Mouse (Mus musculus): ENCODE data around the gene Sptb. TPM values are rescaled to one million over a fixed set of nuclear protein-coding genes. Genes with fewer than 3 reads are reported as not detected.

The Sptb gene
- polyA plus RNA-seq, 1 experiment, result 3.3 TPM

DNA sequence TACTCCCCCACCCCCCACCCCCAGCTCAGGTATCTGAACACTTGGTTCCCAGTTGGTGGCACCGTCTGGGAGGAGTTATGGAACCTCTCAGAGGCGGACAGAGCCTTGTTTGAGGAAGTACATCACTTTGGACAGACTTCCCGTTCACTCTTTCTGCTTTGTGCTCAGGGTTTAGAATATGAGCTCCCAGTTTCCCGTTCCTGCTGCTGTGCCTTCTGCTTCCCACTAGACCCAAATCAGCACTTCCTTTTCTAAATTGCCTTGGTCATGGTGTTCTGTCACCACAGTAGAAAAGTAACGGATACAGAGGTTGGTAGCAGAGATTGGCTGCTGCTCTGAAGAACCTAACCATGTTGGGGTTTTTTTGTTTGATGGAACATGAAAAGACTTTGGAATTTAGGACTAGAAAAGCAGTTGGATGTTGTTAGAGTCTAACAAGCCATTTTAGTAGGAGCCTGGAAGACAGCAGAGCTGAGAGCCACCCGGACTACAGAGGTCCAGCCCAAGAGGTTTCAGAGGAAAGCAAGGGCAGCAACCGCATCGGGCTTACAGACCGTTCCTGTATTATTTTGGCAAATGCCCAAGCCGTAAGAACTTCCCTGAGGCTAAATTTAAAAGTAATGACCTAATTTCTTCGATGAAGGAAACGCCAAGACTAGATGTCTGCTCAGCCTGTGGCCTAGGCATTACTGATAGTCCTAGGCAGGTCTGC is 95.3 kb downstream of the Sptb start:
- TF ChIP-seq POLR2A (IDR thresholded peaks at IDR 0.05; ENCODE audit: borderline replicate concordance, extremely low read depth, low read depth, low read length) (no peak), CTCF (IDR thresholded peaks at IDR 0.05; ENCODE audit: insufficient read depth, low read length) (no peak)
- DNase-seq, result no peak
- WGBS, result 33% methylated on average over 12 of the region's 12 CpGs
- H3K4me3 ChIP-seq (replicated peaks; ENCODE audit: extremely low read depth, low read depth, low read length), result no peak overlapping the region
- H3K4me1 ChIP-seq (ENCODE audit: control insufficient read depth, insufficient read depth, low read length), result no peaks in the 10 kb centered on the region

DNA sequence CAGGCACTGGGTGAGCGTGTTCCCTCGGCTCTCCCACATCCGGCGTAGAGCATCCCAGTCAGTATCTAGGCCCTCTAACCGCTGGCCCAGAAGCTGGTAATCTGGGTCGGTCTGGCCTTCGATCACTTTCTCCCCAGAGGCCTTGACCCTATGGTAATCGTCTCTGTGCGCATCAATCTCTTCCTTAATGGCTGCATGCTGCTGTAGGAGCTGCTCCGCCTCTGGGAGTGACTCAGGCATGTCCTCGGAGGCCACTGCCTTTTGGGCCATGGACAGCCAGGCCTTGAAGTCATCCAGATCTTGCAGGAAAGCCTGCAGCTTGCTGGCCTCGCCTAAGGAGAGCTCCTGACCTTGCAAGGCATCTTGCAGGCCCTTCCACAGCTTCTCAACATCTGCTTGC is 97.7 kb downstream of the Sptb start:
- TF ChIP-seq POLR2A (IDR thresholded peaks at IDR 0.05; ENCODE audit: borderline replicate concordance, extremely low read depth, low read depth, low read length) (no peak), CTCF (IDR thresholded peaks at IDR 0.05; ENCODE audit: insufficient read depth, low read length) (no peak)
- Histone ChIP-seq H3K4me3 (replicated peaks; ENCODE audit: extremely low read depth, low read depth, low read length) (no peak overlapping the region), H3K4me1 (ENCODE audit: control insufficient read depth, insufficient read depth, low read length) (no peaks in the 10 kb centered on the region)
- no peak for DNase-seq
- 85% methylated on average over 12 of the region's 12 CpGs for WGBS

DNA sequence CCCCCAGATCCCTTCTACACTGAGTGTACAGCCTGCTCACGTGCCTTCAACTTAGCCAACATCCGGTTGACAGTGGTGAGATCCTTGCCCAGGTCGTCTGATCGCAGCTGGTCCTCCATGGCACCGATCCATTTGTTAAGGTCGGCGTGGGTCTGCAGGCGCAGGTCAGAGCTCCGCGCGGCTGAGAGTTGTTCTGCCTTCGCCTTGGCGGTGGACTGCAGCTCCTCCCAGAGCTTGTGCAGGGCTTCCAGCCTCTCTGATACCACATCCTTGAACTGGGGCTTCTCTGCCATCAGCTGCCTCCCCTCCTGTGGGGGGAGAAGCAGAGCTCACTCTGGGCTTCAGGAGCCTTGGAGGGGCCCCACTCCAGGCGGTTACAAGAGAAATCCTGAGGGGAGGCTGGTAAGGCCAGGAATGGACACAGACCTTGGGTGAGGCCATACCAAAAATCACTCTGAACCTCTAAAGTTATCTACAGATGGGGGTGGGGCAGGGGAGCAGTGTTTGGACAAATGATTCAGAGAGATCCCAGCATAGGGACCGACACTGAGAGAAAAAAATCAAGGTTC is 101.3 kb downstream of the Sptb start:
- no peaks in the 10 kb centered on the region for H3K4me1 ChIP-seq (ENCODE audit: control insufficient read depth, insufficient read depth, low read length)
- DNase-seq, result no peak
- 70% methylated on average over 15 of the region's 15 CpGs for WGBS
- no peak overlapping the region for H3K4me3 ChIP-seq (replicated peaks; ENCODE audit: extremely low read depth, low read depth, low read length)
- TF ChIP-seq POLR2A (IDR thresholded peaks at IDR 0.05; ENCODE audit: borderline replicate concordance, extremely low read depth, low read depth, low read length), result no peak
- no peak for TF ChIP-seq CTCF (IDR thresholded peaks at IDR 0.05; ENCODE audit: insufficient read depth, low read length)

DNA sequence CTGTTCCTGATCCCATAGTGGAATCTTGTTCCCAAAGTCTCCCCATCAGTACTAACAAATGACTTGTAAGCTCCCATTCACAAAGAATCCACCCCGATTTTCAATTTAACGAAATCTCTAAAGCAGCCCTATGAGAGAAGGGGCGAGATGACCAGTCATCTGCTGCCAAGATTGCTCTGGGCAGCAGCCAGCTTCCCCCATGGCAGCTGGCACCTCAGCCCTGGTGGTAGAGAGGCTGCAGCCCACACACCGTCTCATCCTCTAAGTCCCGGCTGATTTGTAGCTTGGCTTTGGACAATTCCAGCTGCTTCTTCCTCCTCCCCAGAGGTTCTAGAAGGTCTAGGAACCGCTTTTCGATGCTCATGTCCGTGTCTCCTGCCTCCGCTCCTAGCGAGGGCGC is 102.1 kb downstream of the Sptb start:
- no peak for TF ChIP-seq CTCF (IDR thresholded peaks at IDR 0.05; ENCODE audit: insufficient read depth, low read length)
- TF ChIP-seq POLR2A (IDR thresholded peaks at IDR 0.05; ENCODE audit: borderline replicate concordance, extremely low read depth, low read depth, low read length), result no peak
- WGBS, result 80% methylated on average over 11 of the region's 11 CpGs
- no peak for DNase-seq
- Histone ChIP-seq H3K4me1 (ENCODE audit: control insufficient read depth, insufficient read depth, low read length) (no peaks in the 10 kb centered on the region), H3K4me3 (replicated peaks; ENCODE audit: extremely low read depth, low read depth, low read length) (no peak overlapping the region)

DNA sequence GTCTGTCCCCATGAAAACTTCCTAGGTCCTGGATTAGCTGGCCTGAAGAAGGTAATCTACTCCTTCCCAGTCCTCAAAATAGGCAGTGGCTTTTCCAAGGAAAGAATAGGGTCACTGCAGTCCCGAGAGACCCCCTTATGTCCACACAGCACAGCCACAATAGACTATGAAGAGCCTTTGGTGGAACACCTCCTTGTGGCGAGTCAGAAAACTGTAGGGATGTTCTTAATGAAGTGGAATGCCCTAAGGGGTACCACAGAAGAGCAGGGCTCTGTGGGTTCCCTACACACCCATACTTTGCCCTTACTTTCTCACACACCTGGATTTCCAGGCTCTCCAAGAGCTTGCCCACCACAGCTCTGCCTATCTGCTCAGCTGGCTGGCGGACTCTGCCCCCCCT is 104.5 kb downstream of the Sptb start:
- 71% methylated on average over 3 of the region's 3 CpGs for WGBS

DNA sequence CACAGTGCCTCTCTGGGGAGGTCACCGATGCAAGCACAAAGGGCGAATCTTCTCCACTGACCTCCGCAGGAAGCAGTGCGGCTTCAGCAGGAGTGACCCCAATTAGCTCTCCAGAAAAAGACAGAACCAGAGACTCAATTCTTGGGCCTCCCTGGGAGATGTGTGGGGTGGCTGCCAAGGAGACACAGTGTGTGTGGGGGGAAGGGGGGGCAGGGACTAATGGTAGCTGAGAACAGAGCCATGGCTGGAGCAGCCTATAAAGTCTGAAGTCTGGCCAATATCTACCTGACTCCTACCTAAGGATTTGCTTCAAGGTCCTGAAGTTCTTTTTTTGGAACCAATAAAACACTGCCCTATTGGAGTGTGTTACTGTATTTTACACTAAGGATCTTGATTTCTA is 105.8 kb downstream of the Sptb start:
- H3K4me1 ChIP-seq (ENCODE audit: control insufficient read depth, insufficient read depth, low read length), result no peaks in the 10 kb centered on the region
- TF ChIP-seq CTCF (IDR thresholded peaks at IDR 0.05; ENCODE audit: insufficient read depth, low read length), result no peak
- no peak for TF ChIP-seq POLR2A (IDR thresholded peaks at IDR 0.05; ENCODE audit: borderline replicate concordance, extremely low read depth, low read depth, low read length)
- no peak for DNase-seq
- H3K4me3 ChIP-seq (replicated peaks; ENCODE audit: extremely low read depth, low read depth, low read length), result no peak overlapping the region
- WGBS, result 85% methylated on average over 4 of the region's 4 CpGs

More for the DNA sequence above, 104.5 kb downstream of the Sptb start:
- no peak for TF ChIP-seq CTCF (IDR thresholded peaks at IDR 0.05; ENCODE audit: insufficient read depth, low read length)
- DNase-seq, result no peak
- H3K4me1 ChIP-seq (ENCODE audit: control insufficient read depth, insufficient read depth, low read length), result no peaks in the 10 kb centered on the region
- no peak overlapping the region for H3K4me3 ChIP-seq (replicated peaks; ENCODE audit: extremely low read depth, low read depth, low read length)

DNA sequence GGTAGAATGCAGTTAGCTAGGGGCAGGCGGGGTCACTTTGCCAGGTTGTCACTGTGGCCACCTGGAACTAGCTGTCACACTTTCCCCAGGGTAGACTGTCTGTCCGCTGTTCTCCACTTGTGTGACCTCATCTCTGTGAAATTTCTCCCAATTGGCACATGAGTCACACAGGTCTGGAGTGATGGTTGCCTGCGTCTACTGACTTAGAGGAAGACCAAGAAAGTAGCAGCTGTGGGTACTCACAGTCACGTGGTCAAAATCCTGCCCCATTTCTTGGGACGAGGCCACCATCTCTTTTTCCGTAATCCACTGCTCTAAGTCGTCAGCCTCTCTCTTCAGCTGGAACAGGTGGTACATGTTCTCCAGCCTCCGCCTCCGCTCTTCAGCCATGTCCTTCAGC is 106.6 kb downstream of the Sptb start:
- 67% methylated on average over 9 of the region's 9 CpGs for WGBS

DNA sequence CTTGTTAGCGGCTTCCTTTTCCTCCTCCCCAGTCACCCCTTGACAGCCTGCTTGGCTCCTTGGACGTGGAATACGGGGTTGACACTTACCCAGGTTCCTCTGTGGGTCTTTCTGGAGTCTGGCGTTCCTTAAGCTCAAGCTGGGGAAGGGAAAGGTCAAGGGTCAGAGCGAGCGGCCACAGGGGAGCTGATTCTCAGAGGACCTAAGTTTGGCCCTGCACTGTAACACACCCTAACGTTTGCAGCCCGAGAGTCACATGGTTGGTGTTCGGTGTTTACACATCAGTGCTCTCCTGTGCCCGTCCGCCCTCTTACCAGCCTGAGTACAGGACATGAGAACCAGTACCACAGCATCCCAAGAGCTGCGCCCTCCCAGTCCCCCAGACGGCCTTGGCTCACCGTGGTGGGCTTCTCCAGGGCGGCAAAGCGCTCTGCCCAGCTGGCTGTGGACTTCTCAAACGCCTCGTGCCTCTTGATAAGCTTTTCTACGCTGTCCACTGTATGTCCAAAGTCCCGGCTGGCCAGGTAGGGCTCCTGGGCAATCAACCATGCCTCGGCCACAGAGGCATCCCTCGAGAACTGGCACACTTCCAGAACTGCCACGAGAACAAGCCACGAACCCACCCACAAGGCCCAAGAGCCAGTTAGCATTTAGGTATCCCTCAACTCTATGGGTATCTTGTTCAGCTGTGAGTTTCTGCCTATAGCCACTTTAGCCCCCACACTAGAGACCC is 112.0 kb downstream of the Sptb start:
- 74% methylated on average over 24 of the region's 24 CpGs for WGBS
- Histone ChIP-seq H3K4me1 (ENCODE audit: control insufficient read depth, insufficient read depth, low read length) (peaks cover 7% of the 10 kb centered on the region), H3K4me3 (replicated peaks; ENCODE audit: extremely low read depth, low read depth, low read length) (no peak overlapping the region)
- TF ChIP-seq POLR2A (IDR thresholded peaks at IDR 0.05; ENCODE audit: borderline replicate concordance, extremely low read depth, low read depth, low read length), result no peak
- no peak for TF ChIP-seq CTCF (IDR thresholded peaks at IDR 0.05; ENCODE audit: insufficient read depth, low read length)
- no peak for DNase-seq

More for the DNA sequence above, 106.6 kb downstream of the Sptb start:
- no peaks in the 10 kb centered on the region for H3K4me1 ChIP-seq (ENCODE audit: control insufficient read depth, insufficient read depth, low read length)
- no peak overlapping the region for H3K4me3 ChIP-seq (replicated peaks; ENCODE audit: extremely low read depth, low read depth, low read length)
- no peak for TF ChIP-seq CTCF (IDR thresholded peaks at IDR 0.05; ENCODE audit: insufficient read depth, low read length)
- no peak for TF ChIP-seq POLR2A (IDR thresholded peaks at IDR 0.05; ENCODE audit: borderline replicate concordance, extremely low read depth, low read depth, low read length)
- DNase-seq, result no peak

DNA sequence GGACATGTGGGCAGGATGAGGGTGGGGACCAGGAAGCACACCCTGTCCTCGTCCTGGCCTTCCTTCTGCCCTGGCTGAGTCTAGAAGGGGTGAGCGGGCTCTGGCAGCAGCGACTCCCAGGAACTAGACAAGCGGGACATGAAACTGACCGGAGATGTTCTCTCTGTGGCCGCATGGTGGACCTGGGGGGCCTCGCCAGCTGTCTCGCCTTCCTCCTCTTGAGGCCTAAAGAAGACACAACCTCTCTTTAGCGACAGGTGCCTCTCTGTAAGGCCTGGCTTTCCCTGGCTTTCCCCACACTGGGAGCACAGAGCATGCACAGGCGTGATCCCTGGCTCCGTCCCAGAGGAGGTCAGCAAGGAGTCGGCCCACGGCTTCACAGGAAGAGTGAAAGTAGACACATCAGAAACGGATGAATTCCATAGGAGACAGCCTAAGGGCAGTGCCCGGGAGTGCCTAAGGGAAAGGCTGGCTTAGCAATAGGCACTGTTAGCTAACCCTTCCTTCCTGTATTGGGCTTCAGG is 112.7 kb downstream of the Sptb start:
- DNase-seq, result no peak
- no peak for TF ChIP-seq POLR2A (IDR thresholded peaks at IDR 0.05; ENCODE audit: borderline replicate concordance, extremely low read depth, low read depth, low read length)
- WGBS, result 62% methylated on average over 15 of the region's 15 CpGs

More for the DNA sequence above, 112.7 kb downstream of the Sptb start:
- H3K4me1 ChIP-seq (ENCODE audit: control insufficient read depth, insufficient read depth, low read length), result peaks cover 7% of the 10 kb centered on the region
- no peak overlapping the region for H3K4me3 ChIP-seq (replicated peaks; ENCODE audit: extremely low read depth, low read depth, low read length)
